Mouse (Mus musculus) adipocyte (in vitro differentiated cells): ENCODE results near the gene Kat7.

Experiments
- DNase-seq: peaks from one replicate; pipeline ENCODE4 v3.0.0-alpha.2; 2016; ENCODE audit warnings: low spot score

Kat7 gene

DNA sequence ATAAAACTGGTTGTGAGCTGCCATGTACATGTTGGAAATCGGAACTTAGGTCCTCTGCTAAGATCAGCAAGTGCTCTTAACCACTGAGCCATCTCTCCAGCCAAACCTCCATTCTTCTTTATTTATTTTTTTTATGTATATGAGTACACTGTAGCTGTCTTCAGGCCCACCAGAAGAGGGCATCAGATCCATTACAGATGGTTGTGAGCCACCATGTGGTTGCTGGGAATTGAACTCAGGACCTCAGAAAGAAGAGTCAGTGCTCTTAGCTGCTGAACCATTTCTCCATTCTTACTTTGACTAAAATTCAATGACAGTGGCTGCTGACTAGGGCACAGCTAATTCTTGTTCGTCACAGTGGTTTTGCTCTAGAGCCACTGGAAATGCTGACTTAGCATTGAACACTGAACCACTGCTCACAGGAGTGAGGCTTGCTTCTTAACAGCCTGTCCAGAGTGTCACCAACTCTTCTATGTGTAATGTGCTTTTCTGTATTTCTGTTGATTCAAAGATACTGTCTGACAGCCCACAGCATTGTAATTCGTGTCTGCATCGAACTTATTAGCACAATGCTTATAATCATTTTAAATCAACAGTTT is 30.9 kb downstream of the Kat7 start:
- no peak for DNase-seq

DNA sequence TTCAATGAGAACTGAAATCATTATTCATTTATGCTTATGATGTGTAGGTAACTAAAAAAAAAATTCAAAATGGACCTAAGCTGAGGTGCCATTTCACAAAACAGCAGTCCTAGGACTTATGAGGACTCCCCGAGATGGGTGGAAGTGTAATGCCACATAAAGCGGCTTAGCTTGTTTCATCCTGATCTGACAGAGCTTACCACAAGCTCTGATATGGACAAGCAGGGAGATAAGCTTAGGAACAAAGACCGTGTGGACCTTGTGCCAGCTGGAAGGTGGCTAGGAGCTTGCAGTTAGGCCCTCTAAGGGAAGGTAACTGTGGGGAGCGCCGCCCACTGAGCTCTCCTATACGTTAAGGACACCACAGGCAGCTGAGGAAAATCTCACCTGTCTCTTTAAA is 34.0 kb downstream of the Kat7 start:
- no peak for DNase-seq

DNA sequence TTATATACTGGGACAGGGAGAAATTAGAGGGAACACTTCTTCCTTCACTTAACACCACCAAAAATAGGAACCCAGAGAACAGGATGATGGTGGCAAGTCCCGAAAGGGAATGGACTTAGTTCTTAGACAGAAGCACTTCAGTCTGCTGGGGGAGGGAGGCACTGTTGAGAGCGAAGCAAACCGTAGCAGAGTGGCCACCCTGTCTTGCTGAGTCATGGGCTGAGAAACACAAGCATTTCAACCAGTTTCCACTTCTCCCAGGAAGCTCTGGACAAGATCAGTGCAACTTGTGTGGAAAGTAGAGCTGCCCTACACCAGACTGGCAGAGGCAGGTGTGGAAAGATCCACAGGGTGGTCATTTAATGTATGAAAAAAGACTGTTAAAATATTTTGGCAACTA is 35.4 kb downstream of the Kat7 start:
- DNase-seq, result no peak

DNA sequence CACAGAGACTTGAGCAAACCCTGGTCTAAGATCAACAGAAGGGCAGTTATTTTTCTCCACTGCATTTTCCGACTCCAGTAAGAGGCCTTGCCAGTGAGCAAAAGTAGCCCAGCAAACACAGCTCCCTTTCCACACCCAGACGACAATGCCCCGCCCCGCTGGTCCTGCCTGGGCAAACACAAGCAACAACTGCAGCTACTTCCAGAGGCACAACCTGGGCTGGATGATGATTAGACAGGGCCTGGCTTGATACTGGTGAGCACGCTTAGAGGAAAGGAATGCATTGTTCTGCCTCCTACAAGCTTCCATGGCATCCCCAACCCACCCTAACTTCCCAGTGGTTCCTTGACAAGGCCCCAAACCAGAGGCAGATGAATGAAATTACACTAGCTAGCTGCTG is 36.4 kb downstream of the Kat7 start:
- DNase-seq, result no peak

DNA sequence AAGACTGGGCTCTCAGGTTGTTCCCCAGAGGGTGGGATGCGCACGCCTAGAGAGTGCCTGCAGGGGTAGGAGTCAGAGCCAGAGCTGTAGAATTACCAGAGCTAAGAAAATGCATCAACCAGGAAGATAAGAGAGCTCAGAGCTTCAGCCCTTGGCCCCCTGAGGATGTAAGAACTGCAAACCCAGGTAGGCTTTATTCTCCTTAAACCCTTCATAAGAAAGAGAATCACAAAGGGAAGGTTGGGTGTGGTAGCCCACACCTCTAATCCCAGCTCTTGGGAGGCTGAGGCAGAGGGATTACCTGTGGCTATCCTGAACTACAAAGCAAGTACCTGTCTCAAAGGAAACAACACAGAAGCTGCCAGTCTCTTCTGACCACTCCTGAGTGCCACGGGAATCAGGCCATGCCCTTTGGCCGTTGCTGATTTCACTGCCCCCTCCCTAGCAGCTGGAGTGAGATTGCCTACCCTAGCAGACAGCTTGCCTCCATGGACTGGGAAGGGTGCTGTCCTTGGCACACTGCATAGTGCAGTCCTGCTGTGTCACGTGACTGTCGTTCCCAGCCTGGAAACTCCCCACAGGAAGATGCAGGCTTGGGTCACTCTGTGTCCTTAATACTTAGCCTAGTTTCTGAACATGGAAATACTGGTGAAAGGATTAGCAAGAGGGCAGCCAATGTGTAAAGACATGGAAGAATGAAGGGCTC is 43.4 kb downstream of the Kat7 start:
- peak; percentile 86 for DNase-seq

DNA sequence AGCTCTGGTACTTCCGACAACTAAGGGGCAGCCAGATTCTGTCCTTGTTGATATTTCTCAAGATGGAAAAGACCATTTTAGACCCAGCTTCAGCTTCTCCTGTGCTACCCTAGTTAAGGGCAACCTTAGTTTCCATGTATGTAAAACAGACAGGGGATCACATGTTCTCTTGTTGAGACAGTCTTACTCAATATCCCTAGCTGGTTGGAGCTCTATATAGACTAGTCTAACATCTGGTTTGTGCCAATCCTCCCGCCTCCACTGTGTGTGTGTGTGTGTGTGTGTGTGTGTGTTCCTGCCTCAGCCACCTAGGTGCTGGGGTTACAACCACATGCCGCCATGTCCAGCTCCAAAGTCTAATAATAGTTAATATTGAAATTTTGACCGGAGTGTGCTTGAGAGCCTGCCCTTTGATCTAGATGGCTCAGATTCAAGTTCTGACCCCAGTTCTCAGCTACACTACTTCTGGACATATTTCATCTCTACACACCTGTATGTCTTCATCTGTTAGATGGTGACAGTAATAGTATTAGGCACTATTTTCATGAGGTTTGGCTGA is 45.5 kb downstream of the Kat7 start:
- DNase-seq, result peak; percentile 16

DNA sequence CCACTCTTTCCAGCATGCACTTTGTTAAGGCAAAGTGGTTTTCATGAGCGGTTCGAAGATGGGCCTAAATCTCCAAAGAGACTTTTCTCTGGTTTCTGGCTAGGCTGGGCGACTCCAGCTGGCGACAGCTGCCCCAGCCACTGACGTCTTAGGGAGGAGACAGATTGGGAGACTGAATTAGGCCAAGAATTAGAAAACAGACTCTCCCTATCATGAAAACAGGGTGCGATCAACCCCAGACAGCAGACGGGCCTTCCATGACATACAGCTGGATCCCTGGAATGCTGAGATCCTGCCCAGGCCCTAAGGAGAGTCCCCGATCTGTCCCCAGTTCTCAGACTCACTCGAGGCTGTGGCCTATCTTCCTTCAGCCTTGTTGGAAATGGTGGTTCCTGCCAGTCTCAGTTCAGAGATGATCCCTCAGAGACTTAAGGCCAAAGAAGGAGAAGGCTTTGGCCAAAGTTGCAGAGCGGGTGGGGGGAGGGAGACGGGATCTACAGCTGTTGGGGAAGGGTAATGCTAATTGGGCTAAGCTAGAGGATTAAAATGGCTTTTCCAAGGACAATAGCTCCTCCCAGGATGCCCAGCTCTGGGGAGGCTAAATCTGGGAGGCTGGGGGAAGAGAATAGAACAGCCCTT is 46.1 kb downstream of the Kat7 start:
- DNase-seq, result no peak

DNA sequence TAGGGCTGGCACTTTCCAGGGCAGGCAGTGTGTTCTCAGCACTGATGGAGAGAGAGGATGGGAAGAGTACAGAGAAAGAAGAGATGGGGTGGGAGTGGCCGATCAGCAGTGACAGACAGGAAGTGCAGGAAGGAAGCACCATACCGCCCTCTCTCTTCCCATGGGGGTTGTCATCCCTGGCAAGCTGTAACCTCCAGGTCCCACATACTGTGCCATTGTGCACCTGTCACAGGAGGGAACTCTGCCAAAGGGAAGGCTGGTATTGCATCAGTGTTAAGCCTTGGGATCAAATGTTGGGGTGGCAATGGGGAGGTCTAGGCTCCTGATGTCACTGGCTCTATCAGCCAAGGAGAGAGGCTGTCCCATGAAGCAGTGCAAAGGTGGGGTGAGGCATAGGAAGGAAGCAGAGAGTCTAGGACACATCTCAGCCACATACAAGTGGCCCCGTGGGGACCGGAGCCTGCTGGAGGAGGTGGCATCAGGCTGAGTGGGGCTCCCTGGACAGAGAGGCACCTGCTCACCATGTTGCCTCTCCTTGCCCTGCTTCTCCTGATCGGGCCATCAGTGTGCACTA is 48.8 kb downstream of the Kat7 start, which contains the start of gene Tac4:
TSS of gene Tac4 (plus strand) at position 352 of the 574 bp plus-strand sequence.
- DNase-seq, result no peak

DNA sequence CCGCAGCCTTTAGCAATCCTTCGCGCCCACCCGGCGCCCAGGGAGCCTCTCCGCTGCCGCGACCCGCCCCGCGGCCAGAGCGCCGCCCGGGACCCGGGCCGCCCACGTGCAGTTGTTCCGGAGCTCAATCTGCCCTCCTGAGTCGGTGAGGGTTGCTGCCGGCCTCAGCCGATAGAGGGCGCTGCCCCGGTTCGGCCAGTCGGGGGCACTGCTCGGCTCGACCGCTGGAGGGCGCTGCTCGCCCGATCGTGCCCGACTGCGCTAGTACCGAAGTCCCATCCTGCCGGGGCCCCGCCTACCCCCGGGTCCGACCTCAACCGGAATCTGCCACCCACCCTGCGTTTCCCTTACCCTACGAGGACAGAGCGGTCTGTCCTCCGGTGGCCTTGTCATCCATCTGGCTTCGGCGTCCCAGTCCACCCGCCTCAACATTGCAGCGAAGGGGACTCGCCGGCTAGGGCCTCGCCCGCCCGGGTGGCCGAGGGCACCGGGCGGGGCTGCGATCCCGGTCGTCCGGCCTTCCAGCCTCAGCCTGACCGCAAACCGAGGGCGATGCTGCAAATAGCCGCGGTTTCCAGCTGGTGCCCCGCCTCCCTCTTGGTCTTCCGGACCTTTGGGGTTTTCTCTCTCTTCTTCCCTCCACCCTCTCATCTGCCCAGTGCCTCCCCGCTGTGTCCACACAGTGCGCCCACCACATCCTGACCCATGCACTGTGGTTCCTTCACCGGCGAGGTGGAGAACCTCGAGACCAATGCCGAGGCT is 50.8 kb downstream of the Kat7 start:
- peak; percentile 82 for DNase-seq

DNA sequence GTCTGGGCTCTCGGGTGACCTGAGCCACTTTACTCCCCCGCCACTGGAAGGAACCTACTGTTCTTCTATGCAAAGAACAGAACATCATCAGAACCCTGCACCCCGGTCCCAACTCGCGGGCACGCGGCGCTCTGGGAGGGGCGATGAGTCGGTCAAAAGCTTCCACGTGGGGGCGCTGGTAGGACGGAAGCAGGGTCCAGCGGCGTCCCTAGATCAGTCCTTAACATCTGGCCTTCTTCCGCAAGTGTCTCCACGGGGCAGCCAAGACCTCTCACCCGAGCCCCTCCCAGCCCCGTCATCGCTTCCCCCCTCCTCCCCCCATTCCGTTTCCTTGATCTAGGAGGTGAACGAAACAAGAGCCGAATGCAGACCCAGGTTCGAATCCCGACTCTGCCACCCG is 51.6 kb downstream of the Kat7 start:
- DNase-seq, result peak; percentile 59

DNA sequence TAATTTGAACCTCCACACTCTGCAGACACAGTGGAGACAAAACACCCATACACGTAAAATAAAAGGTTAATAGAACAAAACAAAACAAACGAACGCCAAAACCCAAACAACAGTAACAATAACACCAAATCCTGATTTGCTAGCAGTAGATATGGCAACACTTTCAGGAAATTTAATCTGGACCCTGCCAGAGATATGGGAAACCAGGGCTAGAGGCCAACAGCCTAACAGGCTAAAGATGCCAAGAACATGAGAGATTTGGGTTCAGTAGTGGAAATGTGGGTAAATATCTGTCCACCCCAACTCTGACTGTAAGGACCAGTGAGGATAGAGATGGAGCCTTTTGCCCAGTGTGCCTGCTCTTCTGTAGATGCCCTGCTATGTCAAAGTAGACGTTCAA is 52.1 kb downstream of the Kat7 start:
- peak; percentile 11 for DNase-seq

DNA sequence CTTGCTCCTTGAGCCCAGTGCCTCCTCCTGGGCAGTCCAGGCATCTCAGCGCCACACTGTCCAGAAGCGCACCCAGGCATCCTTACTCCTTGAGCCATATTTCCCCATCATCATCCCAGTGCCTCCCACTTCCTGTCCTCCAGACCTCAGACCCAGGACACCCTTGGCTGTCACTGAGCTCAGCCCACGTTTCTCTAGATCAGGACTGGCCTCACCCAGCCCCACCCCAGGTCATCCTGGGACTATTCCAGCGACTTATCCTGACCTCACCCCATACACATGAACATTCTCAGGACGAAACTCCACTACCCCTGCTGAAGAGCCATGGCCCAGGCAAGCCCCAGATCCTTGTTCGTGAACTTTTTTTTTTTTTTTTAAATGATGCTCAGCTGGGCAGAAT is 54.3 kb downstream of the Kat7 start:
- DNase-seq, result no peak

DNA sequence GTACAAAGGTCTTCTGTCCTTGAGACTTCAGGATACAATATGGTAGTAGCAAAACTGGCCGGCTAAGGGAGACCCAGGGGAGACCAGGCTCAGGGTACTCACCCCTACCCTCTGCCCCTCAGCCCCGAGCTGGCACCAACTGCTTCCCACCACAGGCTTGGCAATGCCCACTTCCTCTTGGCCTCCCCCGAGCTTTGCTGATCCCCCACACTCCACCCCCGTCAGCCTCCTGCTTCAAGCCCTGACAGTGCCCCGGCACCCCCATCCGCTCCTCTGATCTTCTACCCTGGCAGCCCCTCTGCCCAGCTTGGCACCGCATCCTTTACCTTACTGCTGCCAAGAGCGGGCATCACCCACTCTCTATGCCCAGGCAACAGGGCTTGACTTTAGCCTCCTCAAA is 55.9 kb downstream of the Kat7 start:
- DNase-seq, result no peak

DNA sequence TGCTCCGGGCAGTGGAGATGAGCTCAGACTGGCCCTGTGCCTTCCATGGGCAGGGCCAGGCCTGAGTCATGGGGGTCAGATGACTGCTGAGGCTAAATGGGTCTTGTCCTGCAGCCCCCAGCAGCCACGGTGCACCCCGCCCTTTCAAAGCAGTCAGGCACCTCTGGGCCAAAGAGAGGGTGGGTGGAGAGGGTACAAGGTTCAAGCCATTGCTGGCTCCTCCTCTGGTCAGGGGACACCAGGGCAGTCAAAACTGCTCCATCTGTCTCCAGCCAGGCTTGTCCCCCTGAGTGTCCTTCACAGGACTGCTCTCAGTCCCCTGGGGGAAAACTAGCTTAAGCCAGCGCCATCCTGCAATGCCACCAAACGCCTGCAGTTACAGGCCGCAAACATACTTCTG is 57.9 kb downstream of the Kat7 start:
- DNase-seq, result no peak

DNA sequence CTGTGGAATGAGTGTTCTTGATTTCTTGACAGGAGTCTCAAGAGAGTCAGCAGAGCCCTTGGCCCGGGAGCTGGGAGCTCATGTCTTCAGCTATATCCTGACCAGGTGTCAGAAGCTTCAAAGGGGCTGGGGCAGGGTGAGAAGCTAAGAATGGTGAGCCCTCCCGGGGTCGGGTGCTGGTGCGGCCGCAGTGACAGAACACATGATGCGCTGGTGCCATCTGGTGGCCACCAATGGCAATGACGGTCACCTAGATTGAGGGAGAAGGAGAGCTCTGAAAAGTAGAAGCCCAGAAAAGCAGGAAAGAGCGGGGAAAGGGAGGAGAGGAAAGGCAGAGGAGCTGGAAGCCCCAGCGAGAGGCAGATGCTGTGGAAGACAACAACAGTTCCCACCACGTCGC is 58.8 kb downstream of the Kat7 start:
- DNase-seq, result peak; percentile 78

DNA sequence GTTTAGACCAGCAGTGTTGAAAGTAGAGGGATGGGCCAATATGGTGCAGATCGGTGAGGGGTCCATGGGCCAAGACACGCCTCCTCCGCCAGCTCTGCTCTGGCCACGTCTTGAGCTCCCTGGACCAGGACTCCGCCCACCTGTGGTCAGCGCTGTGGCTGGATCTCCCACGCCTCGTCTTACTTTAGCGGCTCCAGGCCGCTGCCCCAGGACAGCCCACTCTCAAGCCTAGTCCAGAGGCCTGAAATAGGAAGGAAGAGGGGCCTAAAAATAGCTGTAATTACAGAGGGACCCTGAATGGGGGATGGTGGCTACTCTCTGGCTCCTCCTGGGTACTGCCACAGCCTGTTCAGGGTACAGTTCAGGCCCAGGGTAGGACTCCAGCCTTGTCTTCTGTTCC is 59.9 kb downstream of the Kat7 start:
- DNase-seq, result no peak

DNA sequence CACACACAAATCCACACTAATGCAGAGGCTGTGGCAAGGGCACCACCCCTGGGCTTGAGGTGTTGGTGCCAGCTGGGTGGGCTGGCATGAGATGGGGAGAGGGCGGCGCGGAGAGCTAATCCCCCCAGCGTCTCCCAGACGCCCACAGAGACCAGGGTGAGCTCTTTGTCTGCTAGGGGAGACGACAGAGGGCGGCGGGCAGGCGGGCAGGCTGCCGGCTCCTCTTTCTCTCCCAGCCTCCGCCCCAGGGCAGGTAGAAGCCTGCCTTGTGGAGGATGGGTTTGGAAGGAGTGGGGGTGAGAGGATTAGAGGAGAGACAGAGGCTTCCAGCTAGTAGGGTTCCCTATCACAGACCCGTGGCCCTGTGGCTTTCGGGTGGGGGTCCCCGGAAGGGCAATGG is 63.0 kb downstream of the Kat7 start:
- no peak for DNase-seq

DNA sequence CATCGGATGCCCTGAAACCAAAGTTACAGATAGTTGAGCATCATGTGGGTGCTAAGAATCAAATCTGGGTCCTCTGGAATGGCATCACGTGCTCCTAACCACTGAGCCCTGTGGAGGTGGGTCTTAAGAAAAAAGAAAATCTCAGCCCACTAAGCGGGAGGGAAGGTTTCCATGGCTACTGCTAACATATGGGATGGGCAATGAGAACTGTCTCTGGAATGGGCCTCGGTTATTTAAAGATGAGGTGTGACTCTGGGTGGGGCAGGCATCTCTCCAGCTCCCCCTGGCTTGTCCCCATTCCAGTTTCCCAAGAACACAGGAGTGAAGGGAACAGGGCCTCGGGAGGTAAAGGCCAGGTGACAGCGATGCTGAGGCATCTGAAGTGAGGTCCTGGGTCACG is 64.6 kb downstream of the Kat7 start:
- DNase-seq, result no peak

DNA sequence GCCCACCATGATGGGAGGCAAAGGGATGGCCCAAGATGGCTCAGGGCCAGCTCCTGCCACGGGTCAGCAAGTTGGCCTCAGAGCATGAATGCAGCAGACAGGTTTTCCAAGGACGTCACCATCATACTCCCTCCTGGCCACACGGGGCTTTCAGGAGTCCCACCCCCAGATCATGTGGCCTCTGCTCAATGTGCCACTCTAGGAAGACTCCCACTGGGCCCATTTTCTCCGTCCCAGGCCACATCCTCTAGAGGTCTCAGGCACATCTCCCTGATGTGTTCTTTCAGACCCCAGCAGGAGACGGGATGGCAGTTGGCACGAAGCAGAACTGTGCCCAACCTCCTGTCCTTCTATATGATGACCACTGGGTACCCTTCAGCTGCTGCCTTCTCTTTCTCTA is 67.4 kb downstream of the Kat7 start:
- DNase-seq, result no peak

DNA sequence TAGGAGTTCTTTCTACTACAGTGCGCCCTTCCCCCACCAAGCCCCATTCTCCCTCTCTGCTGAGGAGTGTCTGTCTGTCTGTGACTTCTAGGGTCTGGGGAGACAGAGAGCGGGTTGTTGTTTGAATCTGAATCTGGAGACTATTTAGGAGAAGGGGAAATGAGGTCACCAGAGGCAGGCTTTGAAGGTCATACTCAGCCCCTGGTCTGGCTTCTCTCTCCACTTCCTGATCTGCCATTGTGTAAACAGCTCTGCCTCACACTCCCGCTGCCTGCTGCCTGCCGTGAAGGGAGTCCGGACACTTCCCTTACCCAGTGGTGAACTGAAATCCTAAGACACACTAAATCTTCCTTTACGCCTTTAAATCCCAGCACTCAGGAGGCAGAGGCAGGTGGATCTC is 71.6 kb downstream of the Kat7 start:
- no peak for DNase-seq

DNA sequence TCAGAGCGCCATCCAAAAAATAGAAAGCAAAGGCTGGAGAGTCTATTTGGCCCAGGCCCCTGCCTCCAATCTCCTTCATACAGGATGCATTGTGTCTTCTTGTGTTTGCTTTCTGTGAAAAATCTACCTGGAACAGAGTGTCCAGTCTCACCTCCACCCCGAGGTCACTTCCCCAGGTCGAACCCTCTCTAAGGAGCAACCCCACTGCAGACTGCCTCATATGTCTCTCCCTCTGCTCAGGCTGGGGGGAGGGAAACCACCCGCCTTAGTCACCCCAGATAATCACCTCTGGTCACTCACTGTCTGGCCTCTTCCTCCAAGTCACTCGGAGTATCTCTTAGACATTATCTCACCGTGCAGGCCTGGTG is 77.7 kb downstream of the Kat7 start:
- DNase-seq, result no peak

DNA sequence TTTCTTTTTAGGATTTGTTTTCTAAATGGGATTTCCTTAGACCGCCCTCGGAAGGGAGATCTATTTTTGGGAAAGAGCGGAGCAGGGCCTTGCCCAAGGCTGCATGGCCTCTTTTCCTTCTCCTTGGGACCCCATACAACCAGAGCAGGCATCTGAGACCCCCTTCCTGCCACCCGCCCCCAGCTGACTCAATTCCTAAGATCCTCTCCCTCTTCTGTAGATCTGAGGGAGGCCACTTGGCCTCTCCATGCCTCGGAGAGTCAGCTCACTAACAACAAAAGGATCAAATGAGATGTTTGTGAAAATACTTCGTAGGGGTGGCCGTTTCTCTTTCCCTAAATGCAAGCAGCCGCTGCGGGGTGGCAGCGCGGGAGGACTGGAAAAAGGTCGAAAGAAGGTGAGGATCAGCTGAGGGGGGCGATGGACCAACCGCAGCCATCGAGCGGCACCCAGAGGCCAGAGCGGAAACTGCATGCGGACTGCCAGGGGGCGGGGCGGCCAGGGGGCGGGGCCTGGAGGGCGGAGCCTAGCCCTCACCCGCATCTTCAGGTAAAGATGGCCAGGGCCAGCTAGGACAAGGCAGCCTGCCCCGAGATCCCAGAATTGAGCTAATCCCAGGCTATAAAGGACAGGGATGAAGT is 78.2 kb downstream of the Kat7 start:
- peak; percentile 39 for DNase-seq
